Mouse (Mus musculus) neural tube, embryonic 11.5 days (tissue): ENCODE results near the gene Vstm5. TPM values are rescaled to one million over a fixed set of nuclear protein-coding genes. Genes with fewer than 3 reads are reported as not detected.
"Not testable (repeated sequence)": the region's sequence is repeated elsewhere in the genome, so short reads cannot be mapped to it uniquely, and the experiment has no call there.

ENCODE experiments used
- ATAC-seq: fragments of 200-750 bp; cut with Nextera tagmentation; 2 replicates; pipeline ENCODE4 v1.8.0; 2017; ENCODE audit warnings: moderate number of reproducible peaks, mild to moderate bottlenecking, moderate TSS enrichment, moderate library complexity; ENCODE audit not compliant: insufficient read depth, low FRiP score, low TSS enrichment
- DNase-seq: peaks from one replicate; pipeline ENCODE4 v3.0.0-alpha.2; 2015; ENCODE audit warnings: low spot score
- H3K27ac ChIP-seq: fragments of 300-500 bp; sonication (generic); 2 replicates; pipeline ENCODE4 v1.5.1; 2014; ENCODE audit warnings: low read depth, mild to moderate bottlenecking, low read length
- H3K27me3 ChIP-seq: fragments of 300-500 bp; sonication (generic); 2 replicates; pipeline ENCODE4 v1.6.1; 2014; ENCODE audit warnings: mild to moderate bottlenecking, low read length, mixed read lengths; ENCODE audit not compliant: control insufficient read depth, insufficient read depth
- H3K36me3 ChIP-seq: fragments of 300-500 bp; sonication (generic); 2 replicates; pipeline ENCODE4 v1.6.1; 2014; ENCODE audit warnings: mild to moderate bottlenecking, low read length, moderate library complexity, mixed read lengths; ENCODE audit not compliant: control insufficient read depth, insufficient read depth
- H3K4me1 ChIP-seq: fragments of 300-500 bp; sonication (generic); 2 replicates; pipeline ENCODE4 v1.6.1; 2014; ENCODE audit warnings: low read length, mixed read lengths; ENCODE audit not compliant: control insufficient read depth, insufficient read depth
- H3K4me2 ChIP-seq: fragments of 300-500 bp; sonication (generic); 2 replicates; pipeline ENCODE4 v1.6.1; 2014; ENCODE audit warnings: low read depth, mild to moderate bottlenecking, moderate library complexity
- H3K4me3 ChIP-seq: fragments of 300-500 bp; sonication (generic); 2 replicates; pipeline ENCODE4 v1.5.1; 2014; ENCODE audit warnings: low read depth, low read length
- H3K9ac ChIP-seq: fragments of 300-500 bp; sonication (generic); 2 replicates; pipeline ENCODE4 v1.6.1; 2014; ENCODE audit warnings: mild to moderate bottlenecking, low read length
- H3K9me3 ChIP-seq: fragments of 300-500 bp; sonication (generic); 2 replicates; pipeline ENCODE4 v1.6.1; 2016; ENCODE audit warnings: low read length; ENCODE audit not compliant: control insufficient read depth
- WGBS: fragments of 180-500 bp; shearing (Covaris S2); extraction: QIAGEN DNeasy Blood & Tissue Kit; methylation state at CpG from one replicate; pipeline ENCODE4 v1.1.7; 2014; 5-methylcytosine and 5-hydroxymethylcytosine counted together
- polyA plus RNA-seq: library from polyadenylated mRNA; unstranded; fragments of >200 nt; fragmentation: Nextera tagmentation; extraction: Ambion mirVana; gene quantifications from 2 replicates; pipeline ENCODE4 v1.2.1, GENCODE M21; 2014

The Vstm5 gene
- 2.9 and 3.0 TPM in 2 replicates for polyA plus RNA-seq

- no peaks in the 10 kb centered on the region for H3K36me3 ChIP-seq
- peak within 1 kb of the TSS; percentile 70 for H3K9ac ChIP-seq
- H3K4me3 ChIP-seq = peak within 1 kb of the TSS; percentile 42
- DNase-seq (peak; percentile 70), ATAC-seq (peak; percentile 90)
- no peaks in the 10 kb centered on the region for H3K9me3 ChIP-seq
- H3K4me2 ChIP-seq = peak within 1 kb of the TSS; percentile 81
- H3K27ac ChIP-seq = no peak within 1 kb of the TSS
- 5% methylated on average over 35 of the region's 35 CpGs for WGBS
- H3K27me3 ChIP-seq = no peaks in the 10 kb centered on the region
- 0 out of 2 replicates have a peak, but pooled peaks cover 2% of the 10 kb centered on the region for H3K4me1 ChIP-seq
Observed at GRCm38 (mm10) chr9:15239042-15239925, at the start of gene Vstm5. Gene Vstm5, plus strand, starts transcription at chr9:15239045.

GRCm38 (mm10) chr9:15194806-15195205 is 44.0 kb upstream of the Vstm5 start:
- H3K27ac ChIP-seq, H3K27me3 ChIP-seq, DNase-seq, H3K4me3 ChIP-seq, H3K9ac ChIP-seq, H3K9me3 ChIP-seq, ATAC-seq, H3K4me2 ChIP-seq, H3K4me1 ChIP-seq, H3K36me3 ChIP-seq: not testable (repeated sequence)
- WGBS = 85% methylated on average over 10 of the region's 10 CpGs

GRCm38 (mm10) chr9:15206631-15207030 is 32.2 kb upstream of the Vstm5 start:
- Histone ChIP-seq H3K36me3 (no peaks in the 10 kb centered on the region), H3K9me3 (no peaks in the 10 kb centered on the region), H3K27ac (no peak overlapping the region), H3K9ac (no peak overlapping the region), H3K4me2 (no peak overlapping the region), H3K4me3 (no peak overlapping the region), H3K4me1 (no peaks in the 10 kb centered on the region), H3K27me3 (no peaks in the 10 kb centered on the region)
- ATAC-seq = no peak
- DNase-seq = no peak
- 88% methylated on average over 4 of the region's 4 CpGs for WGBS

GRCm38 (mm10) chr9:15209320-15209719 is 29.5 kb upstream of the Vstm5 start:
- no peaks in the 10 kb centered on the region for H3K9me3 ChIP-seq
- H3K9ac ChIP-seq = no peak overlapping the region
- DNase-seq = no peak
- no peak for ATAC-seq
- WGBS = 71% methylated on average over 2 of the region's 2 CpGs
- no peaks in the 10 kb centered on the region for H3K36me3 ChIP-seq
- no peaks in the 10 kb centered on the region for H3K27me3 ChIP-seq
- no peak overlapping the region for H3K4me2 ChIP-seq
- H3K4me1 ChIP-seq = no peaks in the 10 kb centered on the region
- H3K4me3 ChIP-seq = no peak overlapping the region
- no peak overlapping the region for H3K27ac ChIP-seq

GRCm38 (mm10) chr9:15211876-15212275 is 27.0 kb upstream of the Vstm5 start:
- no peak for DNase-seq
- no peak for ATAC-seq
- no peaks in the 10 kb centered on the region for H3K9me3 ChIP-seq
- no peak overlapping the region for H3K4me2 ChIP-seq
- H3K36me3 ChIP-seq = no peaks in the 10 kb centered on the region
- no peak overlapping the region for H3K4me3 ChIP-seq
- no peaks in the 10 kb centered on the region for H3K27me3 ChIP-seq
- H3K27ac ChIP-seq = no peak overlapping the region
- H3K4me1 ChIP-seq = no peaks in the 10 kb centered on the region
- WGBS = 90% methylated on average over 3 of the region's 3 CpGs
- no peak overlapping the region for H3K9ac ChIP-seq

GRCm38 (mm10) chr9:15213695-15214094 is 25.1 kb upstream of the Vstm5 start:
- WGBS = 76% methylated on average over 1 of the region's 1 CpGs
- ATAC-seq = no peak
- no peaks in the 10 kb centered on the region for H3K36me3 ChIP-seq

GRCm38 (mm10) chr9:15224912-15225311 is 13.9 kb upstream of the Vstm5 start:
- WGBS = 22% methylated on average over 2 of the region's 2 CpGs
- no peak for ATAC-seq
- H3K9ac ChIP-seq = no peak overlapping the region

More at GRCm38 (mm10) chr9:15213695-15214094, 25.1 kb upstream of the Vstm5 start:
- Histone ChIP-seq H3K9ac (no peak overlapping the region), H3K4me1 (no peaks in the 10 kb centered on the region), H3K27me3 (no peaks in the 10 kb centered on the region), H3K27ac (no peak overlapping the region), H3K4me2 (no peak overlapping the region), H3K9me3 (no peaks in the 10 kb centered on the region), H3K4me3 (no peak overlapping the region)
- DNase-seq = no peak

GRCm38 (mm10) chr9:15232445-15232844 is 6.4 kb upstream of the Vstm5 start:
- H3K9me3 ChIP-seq = no peaks in the 10 kb centered on the region
- DNase-seq (no peak), ATAC-seq (no peak)
- H3K4me3 ChIP-seq = no peak overlapping the region
- no peak overlapping the region for H3K27ac ChIP-seq
- H3K36me3 ChIP-seq = no peaks in the 10 kb centered on the region
- 93% methylated on average over 3 of the region's 3 CpGs for WGBS
- H3K4me2 ChIP-seq = no peak overlapping the region
- H3K4me1 ChIP-seq = no peaks in the 10 kb centered on the region
- H3K9ac ChIP-seq = no peak overlapping the region
- no peaks in the 10 kb centered on the region for H3K27me3 ChIP-seq

More at GRCm38 (mm10) chr9:15224912-15225311, 13.9 kb upstream of the Vstm5 start:
- H3K36me3 ChIP-seq = no peaks in the 10 kb centered on the region
- no peaks in the 10 kb centered on the region for H3K4me1 ChIP-seq
- H3K27me3 ChIP-seq = no peaks in the 10 kb centered on the region
- H3K4me2 ChIP-seq = no peak overlapping the region
- no peak overlapping the region for H3K4me3 ChIP-seq
- no peak for DNase-seq
- no peak overlapping the region for H3K27ac ChIP-seq
- H3K9me3 ChIP-seq = no peaks in the 10 kb centered on the region

- Histone ChIP-seq H3K9me3 (no peaks in the 10 kb centered on the region), H3K27me3 (no peaks in the 10 kb centered on the region), H3K4me2 (no peak overlapping the region), H3K36me3 (no peaks in the 10 kb centered on the region), H3K4me3 (no peak overlapping the region), H3K4me1 (0 out of 2 replicates have a peak, but pooled peaks cover under 1% of the 10 kb centered on the region), H3K9ac (no peak overlapping the region), H3K27ac (no peak overlapping the region)
- DNase-seq (no peak), ATAC-seq (no peak)
- WGBS = 85% methylated on average over 1 of the region's 1 CpGs
Observed at GRCm38 (mm10) chr9:15233604-15234003, 5.2 kb upstream of the Vstm5 start.
